Mouse (Mus musculus) CH12.LX (cell line): ENCODE results near the gene Plod3.

ENCODE experiments used
- CTCF ChIP-seq, 2 experiments: IDR thresholded peaks in 1 of 2; conservative IDR thresholded peaks in 1 of 2; 2 replicates each; pipeline ENCODE4 v1.5.1; 2011 to 2012; ENCODE audit warnings: low read depth in 2 of 2, low read length in 2 of 2, improper control_type of control experiment in 1 of 2, inconsistent platforms in 1 of 2, mild to moderate bottlenecking in 1 of 2, moderate library complexity in 1 of 2
- GABPA ChIP-seq: IDR thresholded peaks from 2 replicates; pipeline ENCODE4 v1.6.1; 2012; ENCODE audit warnings: low read depth, low read length, improper control_type of control experiment, inconsistent platforms; ENCODE audit not compliant: insufficient replicate concordance
- HCFC1 ChIP-seq: IDR thresholded peaks from 2 replicates; pipeline ENCODE4 v1.6.1; 2012; ENCODE audit warnings: low read depth, mild to moderate bottlenecking, inconsistent platforms, low read length, improper control_type of control experiment
- MAX ChIP-seq: IDR thresholded peaks from 2 replicates; pipeline ENCODE4 v1.6.1; 2011; ENCODE audit warnings: low read length, improper control_type of control experiment
- POLR2A ChIP-seq: IDR thresholded peaks from 2 replicates; pipeline ENCODE4 v1.6.1; 2011; ENCODE audit warnings: low read depth, mild to moderate bottlenecking, improper control_type of control experiment, low read length
- ZC3H11A ChIP-seq: IDR thresholded peaks from 2 replicates; pipeline ENCODE4 v1.6.1; 2012; ENCODE audit warnings: low read depth, mild to moderate bottlenecking, inconsistent platforms, low read length, improper control_type of control experiment

GRCm38 (mm10) chr5:136967592-136967991 is 19.2 kb upstream of the Plod3 start:
- peak; percentile 26; the same call in 1 of the 2 replicates for TF ChIP-seq POLR2A
- no peak for TF ChIP-seq MAX
- no peak for TF ChIP-seq CTCF (conservative IDR thresholded peaks at IDR 0.05 in 1 of 2, IDR thresholded peaks at IDR 0.05 in 1 of 2; ENCODE audit: low read depth in 2 of 2, low read length in 2 of 2)
- TF ChIP-seq HCFC1: no peak
- TF ChIP-seq GABPA: no peak
- TF ChIP-seq ZC3H11A: no peak
